Mouse (Mus musculus): Measurements from ENCODE around the gene Synj2bp.
"Not testable (repeated sequence)": the region's sequence is repeated elsewhere in the genome, so short reads cannot be mapped to it uniquely, and the experiment has no call there.

Gene Synj2bp

DNA sequence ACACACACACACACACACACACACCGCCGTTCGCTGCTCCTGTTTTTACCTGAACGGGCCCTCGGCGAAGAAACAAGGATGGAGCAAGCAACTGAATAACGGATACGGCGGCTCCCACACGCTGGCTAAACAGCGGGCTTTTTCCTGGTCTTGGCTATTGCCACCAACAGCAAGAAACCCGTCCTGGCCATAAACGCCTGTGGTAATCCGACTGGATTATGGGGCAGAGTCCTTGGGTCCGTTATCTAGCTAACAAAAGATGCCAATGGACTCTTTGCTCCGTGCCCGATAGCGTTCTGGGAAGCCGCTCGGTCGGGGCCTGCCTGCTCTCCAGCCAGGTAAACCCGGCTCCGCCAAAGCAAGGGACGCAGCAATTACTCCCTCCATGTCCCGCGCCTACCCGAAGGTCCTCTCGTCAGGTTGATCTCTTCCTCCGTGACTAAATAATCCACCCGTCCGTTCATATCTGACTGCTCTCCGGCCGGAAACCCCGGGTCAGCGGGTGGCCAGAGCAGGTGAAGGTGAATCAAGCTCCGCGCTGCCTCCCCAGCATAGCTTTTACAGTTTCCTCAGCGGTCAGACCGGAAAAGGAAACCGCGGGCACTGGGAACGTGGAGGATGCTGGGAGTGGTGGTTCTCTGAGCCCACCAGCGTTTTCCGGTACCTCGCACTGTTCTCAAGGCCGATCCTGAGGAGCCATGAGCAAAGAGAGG, at the start of gene Synj2bp, which contains the start of gene Gm20498:
Gene Synj2bp, minus strand, starts transcription at position 596 of the 713 bp plus-strand sequence.
Gene Gm20498, minus strand, starts transcription at position 590 of the 713 bp plus-strand sequence.
- in situ Hi-C loops (cut with MboI, MseI), result no loop called here

DNA sequence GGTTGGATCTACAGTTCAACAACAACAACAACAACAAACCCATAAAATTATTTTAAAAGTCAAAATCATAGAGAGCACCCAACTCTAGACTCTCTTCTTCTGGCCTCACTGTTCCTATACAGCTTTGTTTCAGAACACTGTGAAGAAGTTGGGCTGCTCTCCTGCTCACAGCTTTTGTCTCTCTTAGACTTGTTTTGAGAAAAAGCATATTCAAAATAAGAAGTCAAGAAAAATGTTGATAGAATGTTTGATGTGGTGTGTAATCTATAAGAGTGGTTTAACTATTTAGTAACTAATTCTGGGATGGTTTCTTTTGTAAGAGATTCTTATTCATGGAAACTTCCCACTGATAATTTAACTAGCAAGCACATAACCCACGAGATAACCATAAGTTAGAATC, 35.7 kb upstream of the Synj2bp start, which contains the start of gene Adam21:
Gene Adam21, minus strand, starts transcription at position 101 of the 400 bp plus-strand sequence.
- in situ Hi-C loops (cut with MboI, MseI), result no loop called here

DNA sequence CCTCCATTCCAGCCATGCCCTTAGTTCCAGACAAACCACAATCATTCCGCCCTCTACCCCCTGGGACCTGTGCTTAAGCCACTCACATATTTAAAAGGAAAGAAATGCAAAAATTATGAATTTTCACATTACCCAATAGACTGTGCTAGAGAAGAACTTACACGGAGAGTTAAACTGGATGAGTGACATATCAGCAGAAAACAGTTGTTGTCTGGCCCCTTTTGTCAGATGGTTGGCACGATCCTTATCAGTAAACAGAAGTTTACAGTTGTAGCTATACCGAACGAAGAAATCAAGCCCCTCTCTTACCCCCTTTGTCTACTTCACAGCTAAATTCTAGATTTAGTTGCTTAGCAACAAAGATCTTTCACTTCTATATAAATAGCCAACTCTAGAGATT, 35.2 kb upstream of the Synj2bp start:
- in situ Hi-C loops (cut with MboI, MseI), result no loop called here

DNA sequence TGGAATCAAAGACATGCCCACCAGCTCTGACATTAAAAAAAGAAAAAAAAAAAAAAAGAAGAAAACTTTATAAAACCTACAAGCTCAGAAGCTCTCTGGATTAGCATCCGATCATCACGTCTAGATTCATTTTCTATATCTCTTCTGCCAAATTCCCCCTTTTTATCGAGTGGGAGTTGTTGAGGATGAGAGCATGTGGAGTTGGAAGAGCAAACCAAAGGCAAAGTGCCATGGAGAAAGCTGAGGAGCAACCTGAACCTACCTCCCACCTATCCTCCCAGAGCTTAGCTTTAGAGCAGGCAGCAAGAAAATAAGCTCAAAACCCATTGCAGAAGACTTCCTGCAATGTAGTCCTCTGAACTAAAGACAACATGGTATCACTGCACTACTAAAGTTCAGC, 31.5 kb upstream of the Synj2bp start:
- in situ Hi-C loops (cut with MboI, MseI), result no loop called here

DNA sequence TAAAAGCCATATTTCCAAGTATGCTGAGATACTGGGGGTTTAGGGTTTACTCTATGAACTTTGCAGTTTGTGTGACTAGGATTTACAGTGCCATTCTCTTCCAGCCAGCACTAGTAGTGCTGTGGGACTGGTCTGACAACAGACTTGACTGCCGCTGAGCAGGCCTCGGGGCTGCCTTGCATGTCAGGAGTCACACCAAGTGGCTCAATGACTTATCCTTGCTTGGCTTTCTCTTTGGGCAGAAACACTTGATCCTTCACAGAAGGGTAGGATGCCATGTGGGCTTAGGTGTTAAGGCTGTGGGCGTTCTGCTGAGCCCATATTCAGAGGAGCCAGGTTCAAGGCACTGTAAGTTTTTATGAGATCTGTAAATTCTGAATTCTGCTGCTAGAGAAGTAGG, 16.6 kb upstream of the Synj2bp start:
- in situ Hi-C loops (cut with MboI, MseI), result no loop called here

DNA sequence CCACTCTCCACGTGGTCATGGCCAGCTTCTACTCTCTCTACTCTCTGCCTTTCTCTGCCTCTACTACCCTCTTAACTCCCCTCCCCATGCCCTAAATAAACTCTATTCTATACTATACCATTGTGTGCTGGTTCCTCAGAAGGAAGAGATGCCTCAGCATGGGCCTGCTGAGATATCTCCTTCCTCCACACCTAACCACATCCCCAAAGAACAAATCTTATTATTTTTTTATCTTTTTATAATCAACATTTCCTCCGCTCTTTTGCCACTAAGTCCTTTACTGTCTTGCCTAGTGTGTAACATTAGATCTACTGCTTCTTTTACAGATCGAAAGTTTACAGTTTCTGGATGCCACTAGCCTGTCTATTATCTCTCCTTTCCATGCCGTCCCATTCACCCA, 14.5 kb upstream of the Synj2bp start:
- in situ Hi-C loops (cut with MboI, MseI), result no loop called here

DNA sequence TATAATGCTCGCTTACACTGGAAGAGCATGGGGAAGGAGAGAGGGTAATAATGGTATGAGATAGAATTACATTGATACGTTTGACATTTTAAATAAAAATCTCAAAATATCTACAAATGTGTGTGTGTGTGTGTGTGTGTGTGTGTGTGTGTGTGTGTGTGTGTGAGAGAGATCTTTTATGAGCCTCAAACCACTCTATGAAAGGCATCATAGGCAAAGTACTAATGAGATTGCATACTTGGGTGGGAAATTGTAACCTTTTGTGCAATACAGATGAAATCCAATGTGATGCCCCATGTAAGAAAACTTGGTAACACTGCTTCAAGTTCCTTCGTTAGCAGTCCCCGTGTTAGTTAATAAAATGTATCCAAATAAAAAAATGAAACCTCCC, 313 bp upstream of the Synj2bp start:
- in situ Hi-C loops (cut with MboI, MseI), result no loop called here

DNA sequence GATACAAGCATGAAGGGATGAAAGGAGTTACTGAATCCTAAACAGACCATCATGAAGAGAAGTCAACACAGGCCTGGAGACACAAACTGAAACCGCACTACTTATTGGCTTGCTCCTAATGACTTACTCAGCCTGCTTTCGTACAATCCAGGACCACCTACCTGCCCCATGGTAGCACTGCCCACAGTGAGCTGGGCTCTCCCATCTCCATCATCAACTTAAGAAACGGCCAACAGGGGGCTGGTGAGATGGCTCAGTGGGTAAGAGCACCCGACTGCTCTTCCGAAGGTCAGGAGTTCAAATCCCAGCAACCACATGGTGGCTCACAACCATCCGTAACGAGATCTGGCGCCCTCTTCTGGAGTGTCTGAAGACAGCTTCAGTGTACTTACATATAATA, 2.1 kb downstream of the Synj2bp start:
- in situ Hi-C loops (cut with MboI, MseI), result not testable (repeated sequence)

DNA sequence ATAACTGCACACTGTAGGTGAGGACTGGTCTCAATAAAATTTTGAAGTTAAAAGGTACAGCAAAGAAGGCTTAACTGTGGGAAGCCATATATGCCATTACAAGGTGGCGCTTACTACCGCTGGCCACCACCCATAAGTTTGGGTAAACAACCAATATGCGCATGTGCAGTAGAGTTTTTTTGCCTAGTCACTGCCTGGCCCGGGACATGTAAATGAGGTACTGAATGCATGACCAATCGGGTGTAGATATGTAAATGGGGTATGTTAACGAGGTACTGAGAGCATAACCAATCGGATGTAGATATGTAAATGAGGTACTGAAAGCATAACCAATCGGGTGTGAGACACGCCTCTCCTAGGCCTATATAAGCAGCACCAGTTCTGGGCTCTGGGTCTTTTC, 35.8 kb downstream of the Synj2bp start:
- in situ Hi-C loops (cut with MboI, MseI), result not testable (repeated sequence)

DNA sequence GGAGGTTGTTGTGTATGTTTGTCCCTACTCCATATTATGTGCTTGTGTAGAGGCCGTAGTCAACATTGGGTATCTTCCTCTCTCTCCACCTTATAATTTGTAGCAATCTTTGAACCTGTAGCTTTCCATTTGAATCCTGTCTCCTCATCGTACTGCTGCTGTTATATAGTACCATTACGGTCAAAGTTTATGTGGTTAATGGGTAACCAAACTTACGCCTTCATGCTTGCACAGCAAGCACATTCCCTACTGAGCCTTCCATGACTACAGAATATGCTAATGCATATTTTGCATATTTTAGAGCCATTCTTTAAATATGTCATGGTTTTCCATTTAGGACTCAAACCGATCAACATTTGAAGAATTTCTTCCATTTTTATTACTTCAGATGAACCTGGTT, 42.2 kb downstream of the Synj2bp start:
- in situ Hi-C loops (cut with MboI, MseI), result no loop called here

DNA sequence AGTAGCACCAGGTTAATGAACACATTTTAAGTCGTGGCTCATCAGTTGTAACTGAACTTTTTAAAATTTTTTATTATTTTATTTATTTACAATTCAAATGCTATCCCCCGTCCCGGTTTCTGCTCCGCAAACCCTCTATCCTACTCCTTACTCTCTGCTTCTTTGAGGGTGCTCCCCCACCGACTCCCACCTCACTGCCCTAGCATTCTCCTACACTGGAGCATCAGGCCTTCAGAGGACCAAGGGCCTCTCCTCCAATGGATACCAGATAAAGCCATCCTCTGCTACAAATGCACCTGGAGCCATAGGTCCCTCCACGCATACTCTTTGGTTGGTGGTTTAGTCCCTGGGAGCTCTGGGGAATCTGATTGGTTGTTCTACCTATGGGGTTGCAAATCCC, 47.4 kb downstream of the Synj2bp start:
- in situ Hi-C loops (cut with MboI, MseI), result loop anchor here in 1 of 2 experiments (5.0 kb wide), 1 partner anchor 302 kb away; no protein-coding TSS in a partner anchor

DNA sequence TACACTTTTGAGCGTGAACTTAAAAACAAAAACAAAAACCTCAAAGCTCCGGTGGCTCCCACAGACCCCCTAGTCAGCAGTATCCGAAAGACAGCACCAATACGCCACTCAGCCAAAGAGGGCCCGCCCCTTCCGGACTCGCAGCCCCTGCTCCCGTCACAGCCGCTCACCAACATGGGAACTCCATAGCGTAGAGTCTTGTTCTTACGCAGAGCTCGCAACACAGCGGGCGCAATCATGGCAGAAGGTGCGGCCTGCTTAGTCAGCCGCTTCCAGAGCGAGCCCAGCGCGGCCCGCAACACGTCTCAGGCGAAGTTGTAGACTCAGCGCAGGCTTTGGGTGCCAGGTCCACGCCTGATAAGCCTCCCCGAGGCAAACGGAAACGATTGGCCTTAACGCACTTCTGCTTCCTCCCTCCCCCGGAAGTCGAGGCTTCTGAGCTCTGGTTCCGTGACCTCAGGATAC, 48.0 kb downstream of the Synj2bp start, which contains the start of gene Cox16:
Gene Cox16, minus strand, starts transcription at position 401 of the 465 bp plus-strand sequence.
- in situ Hi-C loops (cut with MboI, MseI), result loop anchor here in 1 of 2 experiments (5.0 kb wide), 1 partner anchor 303 kb away; no protein-coding TSS in a partner anchor

DNA sequence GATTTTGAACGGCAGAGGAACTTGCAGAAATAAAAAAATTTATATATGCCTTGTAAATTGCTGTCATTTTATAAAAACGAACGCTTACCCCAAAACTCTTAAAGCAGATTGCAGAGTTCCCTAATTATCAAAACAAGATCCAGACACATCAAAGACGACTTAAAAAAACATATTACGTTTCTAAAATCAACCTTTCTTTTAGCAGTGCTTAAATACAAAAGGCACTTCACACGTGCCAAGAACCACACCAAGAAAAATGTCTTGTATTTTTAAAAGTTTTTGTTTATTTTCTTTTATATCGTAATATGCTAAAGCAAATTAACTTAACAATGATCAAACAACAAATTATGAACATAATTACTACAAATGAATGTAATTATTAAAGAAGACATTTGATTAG, 48.5 kb downstream of the Synj2bp start:
- in situ Hi-C loops (cut with MboI, MseI), result no loop called here

DNA sequence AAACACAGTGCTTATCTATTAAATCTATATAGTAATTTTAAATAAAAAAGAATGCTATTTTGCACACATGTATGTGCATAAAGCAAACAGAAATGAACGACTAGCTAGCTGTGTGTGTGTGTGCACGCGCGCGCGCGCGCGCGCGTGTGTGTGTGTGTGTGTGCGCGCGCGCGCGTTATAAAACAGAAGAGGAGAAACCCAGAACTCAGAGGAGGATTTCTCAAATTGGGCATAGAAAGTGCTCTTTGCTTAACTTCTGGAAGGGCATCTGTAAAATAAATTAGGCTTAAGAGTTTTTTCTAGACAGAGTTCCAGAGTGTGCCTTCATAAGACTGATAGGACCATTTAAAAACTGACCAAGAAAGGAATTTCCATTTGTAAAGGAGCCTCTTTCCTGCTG, 49.1 kb downstream of the Synj2bp start:
- in situ Hi-C loops (cut with MboI, MseI), result no loop called here

DNA sequence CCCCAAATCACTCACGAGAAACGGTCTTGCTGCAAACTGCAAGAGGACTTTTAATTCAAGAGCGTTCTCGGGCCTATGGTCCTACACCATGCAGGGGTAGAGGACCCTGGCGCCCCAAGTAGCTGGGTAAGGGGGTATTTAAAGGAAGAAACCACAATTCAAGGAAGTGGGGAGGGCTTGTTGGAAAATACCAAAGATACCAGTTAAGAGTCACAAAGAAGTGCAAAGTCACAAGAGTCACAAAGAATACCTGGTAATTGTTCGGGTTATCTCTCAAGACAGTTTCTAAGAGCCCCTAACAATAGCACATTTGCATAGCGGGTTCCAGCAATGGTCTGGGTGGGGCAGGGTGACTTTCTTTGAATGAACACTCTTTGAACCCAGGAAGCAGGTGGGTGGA, 73.7 kb downstream of the Synj2bp start:
- in situ Hi-C loops (cut with MboI, MseI), result not testable (repeated sequence)
